Mouse (Mus musculus): Measurements from ENCODE around the gene Pnkd. TPM values are rescaled to one million over a fixed set of nuclear protein-coding genes. Genes with fewer than 3 reads are reported as not detected.

The Pnkd gene
- polyA plus RNA-seq, 1 experiment from 2014 or later = 104 TPM

DNA sequence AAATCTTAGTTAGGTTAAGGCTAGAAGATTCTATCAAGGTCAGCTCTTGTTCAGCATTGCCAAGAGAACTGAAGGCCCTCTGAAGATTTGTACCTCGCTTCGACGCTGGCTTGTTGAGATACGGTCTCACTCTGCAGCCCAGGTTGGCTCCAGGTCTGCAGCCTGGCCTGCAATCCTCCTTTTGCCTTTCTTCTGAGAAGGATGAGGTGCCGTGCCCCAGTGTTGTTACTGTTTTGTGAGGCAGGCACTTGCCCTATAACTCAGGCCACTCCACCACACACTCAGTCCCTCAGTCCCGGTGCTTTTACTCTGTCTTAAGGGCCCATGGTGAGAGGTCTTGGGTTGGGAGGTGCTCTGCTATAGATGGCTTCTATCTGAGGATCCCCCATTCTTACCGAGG, 17.5 kb downstream of the Pnkd start:
- Histone ChIP-seq H3K27ac (0 out of 2 replicates have a peak overlapping the region, but pooled peaks have one; percentile 12), H3K9ac (no peak overlapping the region), H3K36me3 (no peaks in the 10 kb centered on the region), H3K4me1 (peaks cover 53% of the 10 kb centered on the region), H3K9me3 (no peaks in the 10 kb centered on the region), H3K4me2 (peak overlapping the region; percentile 67), H3K27me3 (no peaks in the 10 kb centered on the region), H3K4me3 (peak overlapping the region; percentile 76; the same call in 1 of the 2 replicates)
- no peak for ATAC-seq (ENCODE audit: insufficient number of reproducible peaks, low FRiP score, low TSS enrichment, low read depth)
- WGBS = 75% methylated on average over 7 of the region's 7 CpGs

DNA sequence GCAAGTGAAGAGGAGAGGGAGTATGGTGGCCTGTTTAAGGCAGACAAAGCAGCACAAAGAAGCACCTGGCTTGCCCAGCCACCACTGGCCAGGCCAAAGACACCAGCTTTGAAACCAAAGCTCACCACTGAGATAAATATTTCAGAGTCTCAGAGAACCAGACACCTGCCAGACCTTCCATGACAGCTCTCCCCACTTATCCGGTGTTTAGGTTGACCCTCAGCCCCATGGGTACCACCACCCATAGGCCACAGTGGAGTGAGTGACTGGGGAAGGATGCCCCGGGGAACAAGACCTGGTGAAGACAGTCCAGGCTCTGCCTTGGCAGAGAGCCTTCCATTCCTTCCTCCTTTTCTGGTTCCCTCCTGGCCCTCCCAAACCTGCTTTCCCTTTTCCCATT, 18.1 kb downstream of the Pnkd start:
- Histone ChIP-seq H3K9ac (no peak overlapping the region), H3K4me2 (peak overlapping the region; percentile 67), H3K4me1 (peaks cover 48% of the 10 kb centered on the region), H3K27ac (peak overlapping the region; percentile 94; the same call in 1 of the 2 replicates), H3K27me3 (no peaks in the 10 kb centered on the region), H3K36me3 (no peaks in the 10 kb centered on the region), H3K9me3 (no peaks in the 10 kb centered on the region), H3K4me3 (peak overlapping the region; percentile 76)
- 70% methylated on average over 2 of the region's 2 CpGs for WGBS
- no peak for ATAC-seq (ENCODE audit: insufficient number of reproducible peaks, low FRiP score, low TSS enrichment, low read depth)

DNA sequence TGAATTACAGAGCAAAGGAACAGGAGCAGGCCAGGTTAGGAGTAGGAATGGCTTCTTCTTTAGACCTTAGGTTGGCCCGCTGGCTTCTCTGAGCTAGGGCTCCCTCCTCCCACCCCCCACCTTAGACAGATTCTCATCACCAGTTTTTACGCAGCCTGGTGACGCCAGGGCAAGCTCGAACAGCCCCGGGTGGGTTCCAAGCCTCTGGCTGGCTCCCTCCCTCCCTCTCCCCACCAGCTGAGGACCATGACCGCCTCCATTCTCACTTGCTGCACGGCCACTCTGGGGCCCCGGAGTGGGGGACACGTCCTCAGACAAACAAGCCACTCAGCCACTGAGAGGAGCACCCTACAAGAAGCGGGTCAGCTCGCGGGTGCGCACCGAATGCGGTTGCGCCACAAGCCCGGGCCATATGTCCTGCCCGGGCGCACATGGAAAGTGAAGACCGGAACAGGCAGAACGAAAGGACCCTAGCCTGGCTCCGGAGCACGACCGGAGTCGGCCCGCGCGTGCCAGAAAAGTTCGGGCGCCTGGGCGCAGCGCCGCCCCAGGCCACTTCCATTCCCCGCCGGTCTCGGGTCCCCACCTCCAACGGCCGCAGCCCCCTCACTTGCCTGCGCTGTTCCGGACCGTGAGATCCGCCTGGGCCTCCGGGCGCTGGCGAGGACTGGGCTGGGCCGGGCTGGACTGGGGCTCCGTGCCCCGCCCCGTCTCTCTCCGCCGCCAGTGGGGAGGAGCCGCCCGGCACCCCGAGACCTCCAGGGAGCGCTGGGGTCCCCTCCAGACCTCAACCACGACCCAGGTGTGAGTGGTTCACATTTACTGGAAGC, 19.0 kb downstream of the Pnkd start:
- ATAC-seq (ENCODE audit: insufficient number of reproducible peaks, low FRiP score, low TSS enrichment, low read depth) = peak; percentile 79
- no peaks in the 10 kb centered on the region for H3K36me3 ChIP-seq
- WGBS = under 1% methylated on average over 52 of the region's 56 CpGs
- H3K4me2 ChIP-seq = peak overlapping the region; percentile 67
- peak overlapping the region; percentile 94 for H3K27ac ChIP-seq
- no peaks in the 10 kb centered on the region for H3K27me3 ChIP-seq
- peaks cover 41% of the 10 kb centered on the region for H3K4me1 ChIP-seq
- peak overlapping the region; percentile 83 for H3K9ac ChIP-seq
- H3K9me3 ChIP-seq = no peaks in the 10 kb centered on the region
- H3K4me3 ChIP-seq = peak overlapping the region; percentile 76

DNA sequence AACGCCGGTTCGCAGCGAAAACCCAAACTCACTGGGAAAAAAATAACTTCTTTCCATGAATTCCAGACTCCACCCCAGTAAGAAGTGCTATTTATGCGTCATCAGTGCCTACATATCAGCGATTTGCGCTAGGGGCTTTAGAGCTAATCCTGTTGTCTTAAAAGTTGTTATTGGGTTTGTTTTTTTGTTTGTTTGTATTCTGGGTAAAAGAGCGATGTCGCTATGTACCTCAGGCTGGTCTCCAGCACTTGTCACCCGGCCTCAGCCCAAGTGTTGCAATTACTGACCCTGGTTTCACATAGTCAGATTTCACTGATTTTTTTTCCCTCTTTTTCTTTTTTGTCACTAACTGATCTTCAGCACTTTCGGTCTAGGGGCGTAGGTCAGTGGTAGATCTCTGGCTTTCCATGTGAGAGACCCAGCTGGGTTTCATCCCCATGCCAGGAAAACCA, 19.6 kb downstream of the Pnkd start:
- H3K4me1 ChIP-seq = peaks cover 35% of the 10 kb centered on the region
- H3K9ac ChIP-seq = peak overlapping the region; percentile 83
- 0 out of 2 replicates have a peak, but pooled peaks have one; percentile 3 for ATAC-seq (ENCODE audit: insufficient number of reproducible peaks, low FRiP score, low TSS enrichment, low read depth)
- H3K4me2 ChIP-seq = peak overlapping the region; percentile 67
- peak overlapping the region; percentile 76 for H3K4me3 ChIP-seq
- no peaks in the 10 kb centered on the region for H3K9me3 ChIP-seq
- H3K27me3 ChIP-seq = no peaks in the 10 kb centered on the region
- H3K36me3 ChIP-seq = no peaks in the 10 kb centered on the region
- peak overlapping the region; percentile 94 for H3K27ac ChIP-seq
- 3% methylated on average over 12 of the region's 12 CpGs for WGBS

- no peak overlapping the region for H3K4me2 ChIP-seq
- H3K36me3 ChIP-seq = no peaks in the 10 kb centered on the region
- 57% methylated on average over 4 of the region's 4 CpGs for WGBS
- no peak overlapping the region for H3K9ac ChIP-seq
- H3K9me3 ChIP-seq = no peaks in the 10 kb centered on the region
- no peak overlapping the region for H3K4me3 ChIP-seq
- peak overlapping the region; percentile 30; the same call in 1 of the 2 replicates for H3K27ac ChIP-seq
- H3K4me1 ChIP-seq = peaks cover 31% of the 10 kb centered on the region
- ATAC-seq (ENCODE audit: insufficient number of reproducible peaks, low FRiP score, low TSS enrichment, low read depth) = no peak
- no peaks in the 10 kb centered on the region for H3K27me3 ChIP-seq
Measured at GRCm38 (mm10) chr1:74304946-74305345, 20.2 kb downstream of the Pnkd start.

- 69% methylated on average over 2 of the region's 2 CpGs for WGBS
- ATAC-seq (ENCODE audit: insufficient number of reproducible peaks, low FRiP score, low TSS enrichment, low read depth) = no peak
- H3K36me3 ChIP-seq = no peaks in the 10 kb centered on the region
- H3K27me3 ChIP-seq = no peaks in the 10 kb centered on the region
- H3K9ac ChIP-seq = no peak within 1 kb of the TSS
- H3K4me2 ChIP-seq = peak within 1 kb of the TSS; percentile 67
- H3K4me3 ChIP-seq = peak within 1 kb of the TSS; percentile 76
- H3K9me3 ChIP-seq = no peaks in the 10 kb centered on the region
- peaks cover 32% of the 10 kb centered on the region for H3K4me1 ChIP-seq
- peak within 1 kb of the TSS; percentile 94 for H3K27ac ChIP-seq
Measured at GRCm38 (mm10) chr1:74305522-74305921, 20.8 kb downstream of the Pnkd start, which contains the start of gene Tmbim1. Tmbim1 (minus strand) TSS chr1:74305622.

- Histone ChIP-seq H3K4me1 (peaks cover 16% of the 10 kb centered on the region), H3K27me3 (no peaks in the 10 kb centered on the region), H3K9me3 (no peaks in the 10 kb centered on the region), H3K36me3 (no peaks in the 10 kb centered on the region), H3K9ac (no peak overlapping the region), H3K4me3 (no peak overlapping the region), H3K4me2 (no peak overlapping the region), H3K27ac (no peak overlapping the region)
- 96% methylated on average over 1 of the region's 1 CpGs for WGBS
- no peak for ATAC-seq (ENCODE audit: insufficient number of reproducible peaks, low FRiP score, low TSS enrichment, low read depth)
Measured at GRCm38 (mm10) chr1:74307146-74307545, 22.4 kb downstream of the Pnkd start.

DNA sequence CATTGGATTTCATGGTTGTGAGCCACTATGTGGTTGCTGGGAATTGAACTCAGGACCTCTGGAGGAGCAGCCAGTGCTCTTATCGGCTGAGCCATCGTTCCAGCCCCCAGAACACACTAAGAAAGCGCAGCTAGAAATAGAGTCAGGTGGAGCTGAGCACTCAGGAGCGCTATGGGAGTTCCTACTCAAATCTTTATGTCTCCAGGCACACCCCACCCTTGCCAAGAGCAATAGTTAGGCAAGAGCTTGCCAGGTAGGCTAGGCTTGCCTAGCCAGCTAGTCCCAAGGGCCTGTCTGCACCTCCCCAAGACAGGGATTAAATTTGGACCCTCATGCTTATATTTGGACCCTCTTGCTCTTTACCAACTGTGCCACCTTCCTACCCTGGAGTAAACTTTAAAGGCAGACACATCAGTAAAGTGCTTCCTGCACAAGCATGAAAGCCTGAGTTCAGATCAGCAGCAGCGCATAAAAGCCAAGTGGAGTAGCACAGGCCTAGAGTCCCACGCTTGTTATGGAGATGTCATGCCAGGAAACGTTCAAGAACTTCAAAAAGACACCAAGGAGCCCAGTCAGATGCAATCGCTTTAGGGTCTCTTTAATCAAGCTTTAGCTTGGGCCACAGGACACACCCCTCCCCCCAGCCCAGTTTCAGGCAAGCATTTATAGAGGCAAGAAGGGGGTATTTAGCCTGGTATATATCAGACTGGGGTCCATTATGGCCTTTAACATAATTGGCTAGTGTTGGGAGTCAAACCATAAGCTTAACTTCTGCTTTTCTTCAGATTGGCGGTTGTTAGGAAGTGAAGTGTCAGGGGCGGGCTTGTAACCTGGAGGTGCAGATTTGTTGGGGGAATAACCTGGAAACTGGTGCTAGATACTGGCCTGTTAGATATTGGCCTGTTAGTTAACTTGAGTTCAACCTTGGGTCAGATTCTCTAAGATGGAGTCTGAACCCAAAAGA, 23.6 kb downstream of the Pnkd start:
- ATAC-seq (ENCODE audit: insufficient number of reproducible peaks, low FRiP score, low TSS enrichment, low read depth) = no peak
- no peak overlapping the region for H3K27ac ChIP-seq
- peaks cover 7% of the 10 kb centered on the region for H3K4me1 ChIP-seq
- H3K4me2 ChIP-seq = no peak overlapping the region
- H3K9ac ChIP-seq = no peak overlapping the region
- H3K27me3 ChIP-seq = no peaks in the 10 kb centered on the region
- no peak overlapping the region for H3K4me3 ChIP-seq
- no peaks in the 10 kb centered on the region for H3K36me3 ChIP-seq
- no peaks in the 10 kb centered on the region for H3K9me3 ChIP-seq
- 57% methylated on average over 10 of the region's 10 CpGs for WGBS

DNA sequence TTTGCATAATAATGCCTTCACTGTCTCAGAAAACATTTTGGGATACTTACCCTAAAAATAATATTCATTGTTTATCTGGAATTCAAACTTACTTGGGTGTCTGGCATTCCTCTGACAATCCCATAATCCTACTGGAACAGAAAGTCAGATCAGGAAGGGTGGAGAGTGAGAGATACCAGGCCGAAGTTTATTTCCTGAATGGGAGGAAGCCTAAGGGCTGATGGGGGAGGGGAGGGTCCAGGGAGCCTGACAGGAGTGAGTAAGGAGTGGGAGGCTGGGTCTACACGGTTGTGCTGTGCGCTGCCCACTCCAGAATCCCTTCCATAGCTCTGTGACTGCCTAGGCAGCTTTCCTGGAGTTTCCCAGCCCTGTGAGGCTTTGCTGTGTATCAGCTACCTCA, 25.0 kb downstream of the Pnkd start:
- Histone ChIP-seq H3K4me1 (peaks cover 6% of the 10 kb centered on the region), H3K36me3 (no peaks in the 10 kb centered on the region), H3K27me3 (no peaks in the 10 kb centered on the region), H3K9me3 (no peaks in the 10 kb centered on the region), H3K4me2 (no peak overlapping the region), H3K9ac (no peak overlapping the region), H3K4me3 (no peak overlapping the region), H3K27ac (no peak overlapping the region)
- WGBS = 36% methylated on average over 3 of the region's 3 CpGs
- no peak for ATAC-seq (ENCODE audit: insufficient number of reproducible peaks, low FRiP score, low TSS enrichment, low read depth)

GRCm38 (mm10) chr1:74313049-74313692, 28.4 kb downstream of the Pnkd start:
- Histone ChIP-seq H3K36me3 (no peaks in the 10 kb centered on the region), H3K27me3 (no peaks in the 10 kb centered on the region), H3K9me3 (no peaks in the 10 kb centered on the region), H3K4me2 (no peak overlapping the region), H3K27ac (no peak overlapping the region), H3K4me1 (peaks cover 6% of the 10 kb centered on the region; the same call in 1 of the 2 replicates), H3K4me3 (no peak overlapping the region), H3K9ac (no peak overlapping the region)
- ATAC-seq (ENCODE audit: insufficient number of reproducible peaks, low FRiP score, low TSS enrichment, low read depth) = 0 out of 2 replicates have a peak, but pooled peaks have one; percentile 35
- 1% methylated on average over 3 of the region's 3 CpGs for WGBS

DNA sequence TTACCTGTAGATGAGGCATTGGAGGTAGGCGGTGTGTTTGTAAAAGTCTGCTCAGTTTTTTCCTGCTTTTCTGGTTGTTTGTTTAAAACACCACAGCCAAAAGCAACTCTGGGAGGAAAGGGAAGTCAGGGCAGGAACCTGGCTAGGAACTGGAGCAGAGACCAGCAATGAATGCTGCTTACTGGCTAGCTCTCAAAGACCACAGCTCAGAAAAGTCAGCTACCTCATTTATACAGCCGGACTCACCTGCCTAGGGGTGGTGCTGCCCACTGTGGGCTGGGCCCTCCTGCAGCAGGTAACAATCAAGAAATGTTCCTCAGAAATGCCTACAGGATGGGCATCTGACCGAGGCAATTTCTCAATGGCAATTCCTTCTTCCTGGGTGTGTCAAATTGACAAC, 30.1 kb downstream of the Pnkd start:
- H3K36me3 ChIP-seq = no peaks in the 10 kb centered on the region
- no peak overlapping the region for H3K9ac ChIP-seq
- H3K4me2 ChIP-seq = no peak overlapping the region
- no peak for ATAC-seq (ENCODE audit: insufficient number of reproducible peaks, low FRiP score, low TSS enrichment, low read depth)
- peaks cover 6% of the 10 kb centered on the region; the same call in 1 of the 2 replicates for H3K4me1 ChIP-seq
- 82% methylated on average over 3 of the region's 3 CpGs for WGBS
- H3K9me3 ChIP-seq = no peaks in the 10 kb centered on the region
- no peaks in the 10 kb centered on the region for H3K27me3 ChIP-seq
- H3K4me3 ChIP-seq = no peak overlapping the region
- H3K27ac ChIP-seq = no peak overlapping the region

Data from limb, embryonic 15.5 days (tissue).